Mouse (Mus musculus) T-helper 2 cell (primary cell): ENCODE measurements at regions not wholly inside any gene's neighbourhood (a gene's known extent, or its start where the extent isn't known, plus 50 kb on each side); places are given as distances from the start of the nearest gene placed in this dataset.

Experiments used
- in situ Hi-C: fragments of 300-600 bp; cut with MboI, MseI; formaldehyde crosslinking; loops from one replicate; pipeline ENCODE4 v1.15.1; 2025; ENCODE audit warnings: high pct_unique_total_duplicates

- in situ Hi-C loops, result no loop called here
Observed at GRCm38 (mm10) chr10:95085688-95086268, 141.1 kb upstream of the Plxnc1 start.

- in situ Hi-C loops, result no loop called here
Observed at GRCm38 (mm10) chr10:95083341-95084148, 138.9 kb upstream of the Plxnc1 start.

GRCm38 (mm10) chr10:95082634-95083033 is 138.0 kb upstream of the Plxnc1 start:
- in situ Hi-C loops, result no loop called here

- in situ Hi-C loops, result no loop called here
Observed at GRCm38 (mm10) chr10:95079979-95080378, 135.3 kb upstream of the Plxnc1 start.

GRCm38 (mm10) chr10:95076421-95076820 is 131.8 kb upstream of the Plxnc1 start:
- in situ Hi-C loops, result no loop called here

GRCm38 (mm10) chr10:95075897-95076296 is 131.3 kb upstream of the Plxnc1 start:
- in situ Hi-C loops, result no loop called here

GRCm38 (mm10) chr10:95074959-95075590 is 130.4 kb upstream of the Plxnc1 start:
- in situ Hi-C loops, result no loop called here

GRCm38 (mm10) chr10:95074381-95074780 is 129.7 kb upstream of the Plxnc1 start:
- in situ Hi-C loops, result no loop called here

GRCm38 (mm10) chr10:95067971-95068370 is 123.3 kb upstream of the Plxnc1 start:
- in situ Hi-C loops, result no loop called here

- in situ Hi-C loops, result no loop called here
Observed at GRCm38 (mm10) chr10:95066774-95067173, 122.1 kb upstream of the Plxnc1 start.

GRCm38 (mm10) chr10:95059486-95060091 is 115.0 kb upstream of the Plxnc1 start:
- in situ Hi-C loops, result no loop called here

GRCm38 (mm10) chr10:95059078-95059477 is 114.4 kb upstream of the Plxnc1 start:
- in situ Hi-C loops, result no loop called here

- in situ Hi-C loops, result no loop called here
Observed at GRCm38 (mm10) chr10:95057051-95057714, 112.5 kb upstream of the Plxnc1 start.

- in situ Hi-C loops, result no loop called here
Observed at GRCm38 (mm10) chr10:95056541-95056940, 111.9 kb upstream of the Plxnc1 start.

- in situ Hi-C loops, result no loop called here
Observed at GRCm38 (mm10) chr10:95054869-95055268, 110.2 kb upstream of the Plxnc1 start.

- in situ Hi-C loops, result no loop called here
Observed at GRCm38 (mm10) chr10:95048790-95049189, 104.2 kb upstream of the Plxnc1 start.

- in situ Hi-C loops, result no loop called here
Observed at GRCm38 (mm10) chr10:95043978-95044377, 99.3 kb upstream of the Plxnc1 start.

- in situ Hi-C loops, result no loop called here
Observed at GRCm38 (mm10) chr10:95040258-95040895, 95.7 kb upstream of the Plxnc1 start.

GRCm38 (mm10) chr10:95036043-95036697 is 91.5 kb upstream of the Plxnc1 start:
- in situ Hi-C loops, result no loop called here

- in situ Hi-C loops, result no loop called here
Observed at GRCm38 (mm10) chr10:95035371-95035770, 90.7 kb upstream of the Plxnc1 start.

- in situ Hi-C loops, result no loop called here
Observed at GRCm38 (mm10) chr10:95034566-95034965, 89.9 kb upstream of the Plxnc1 start.
